Mouse (Mus musculus): ENCODE data around the gene Otub1.

Gene Otub1

GRCm38 (mm10) chr19:7151927-7152653 lies 54.0 kb downstream of the Otub1 start:
- H3K36me3 ChIP-seq (ENCODE audit: insufficient read depth, low read length) = no peaks in the 10 kb centered on the region
- no peak overlapping the region for H3K4me3 ChIP-seq (replicated peaks; ENCODE audit: low read length)
- H3K27me3 ChIP-seq (ENCODE audit: insufficient read depth, low read length) = peaks cover 77% of the 10 kb centered on the region
- peaks cover 32% of the 10 kb centered on the region for H3K4me1 ChIP-seq (replicated peaks; ENCODE audit: low read depth, low read length)
- 0 out of 2 replicates have a peak, but pooled peaks cover 6% of the 10 kb centered on the region for H3K9me3 ChIP-seq (ENCODE audit: low read length)
- TF ChIP-seq CTCF (conservative IDR thresholded peaks at IDR 0.05; ENCODE audit: low read length) (no peak), POU5F1 (IDR thresholded peaks at IDR 0.05; ENCODE audit: borderline replicate concordance, low read length) (no peak), NANOG (IDR thresholded peaks at IDR 0.05; ENCODE audit: borderline replicate concordance, low read length) (no peak)

- TF ChIP-seq CTCF (conservative IDR thresholded peaks at IDR 0.05; ENCODE audit: low read length) (no peak), POU5F1 (IDR thresholded peaks at IDR 0.05; ENCODE audit: borderline replicate concordance, low read length) (no peak), NANOG (IDR thresholded peaks at IDR 0.05; ENCODE audit: borderline replicate concordance, low read length) (no peak)
- no peaks in the 10 kb centered on the region for H3K36me3 ChIP-seq (ENCODE audit: insufficient read depth, low read length)
- H3K4me3 ChIP-seq (replicated peaks; ENCODE audit: low read length) = no peak overlapping the region
- 0 out of 2 replicates have a peak, but pooled peaks cover 6% of the 10 kb centered on the region for H3K9me3 ChIP-seq (ENCODE audit: low read length)
- peaks cover 77% of the 10 kb centered on the region for H3K27me3 ChIP-seq (ENCODE audit: insufficient read depth, low read length)
- H3K4me1 ChIP-seq (replicated peaks; ENCODE audit: low read depth, low read length) = peaks cover 32% of the 10 kb centered on the region
These were observed 54.7 kb downstream of the Otub1 start for GRCm38 (mm10) chr19:7151300-7151926.

- TF ChIP-seq NANOG (IDR thresholded peaks at IDR 0.05; ENCODE audit: borderline replicate concordance, low read length) (no peak), CTCF (conservative IDR thresholded peaks at IDR 0.05; ENCODE audit: low read length) (no peak), POU5F1 (IDR thresholded peaks at IDR 0.05; ENCODE audit: borderline replicate concordance, low read length) (no peak)
- peaks cover 51% of the 10 kb centered on the region for H3K4me1 ChIP-seq (replicated peaks; ENCODE audit: low read depth, low read length)
- no peaks in the 10 kb centered on the region for H3K36me3 ChIP-seq (ENCODE audit: insufficient read depth, low read length)
- peaks cover 81% of the 10 kb centered on the region for H3K27me3 ChIP-seq (ENCODE audit: insufficient read depth, low read length)
- H3K4me3 ChIP-seq (replicated peaks; ENCODE audit: low read length) = no peak overlapping the region
- H3K9me3 ChIP-seq (ENCODE audit: low read length) = 0 out of 2 replicates have a peak, but pooled peaks cover 6% of the 10 kb centered on the region
These were observed 56.9 kb downstream of the Otub1 start for GRCm38 (mm10) chr19:7149158-7149685.

- no peak overlapping the region for H3K4me3 ChIP-seq (replicated peaks; ENCODE audit: low read length)
- 0 out of 2 replicates have a peak, but pooled peaks cover 6% of the 10 kb centered on the region for H3K9me3 ChIP-seq (ENCODE audit: low read length)
- no peak for TF ChIP-seq NANOG (IDR thresholded peaks at IDR 0.05; ENCODE audit: borderline replicate concordance, low read length)
- peaks cover 80% of the 10 kb centered on the region for H3K27me3 ChIP-seq (ENCODE audit: insufficient read depth, low read length)
- H3K36me3 ChIP-seq (ENCODE audit: insufficient read depth, low read length) = no peaks in the 10 kb centered on the region
- H3K4me1 ChIP-seq (replicated peaks; ENCODE audit: low read depth, low read length) = peaks cover 55% of the 10 kb centered on the region
These were observed 57.5 kb downstream of the Otub1 start for GRCm38 (mm10) chr19:7148541-7149085.
